Mouse (Mus musculus) intestine, embryonic 16.5 days (tissue): Measurements from ENCODE around the gene 2010111I01Rik. TPM values are rescaled to one million over a fixed set of nuclear protein-coding genes. Genes with fewer than 3 reads are reported as not detected.
A peak's percentile ranks its signal among the peaks of the same experiment; 100 is the strongest.

Experiments used
- ATAC-seq: fragments of 200-750 bp; cut with Nextera tagmentation; 2 replicates; pipeline ENCODE4 v1.8.0; 2017; ENCODE audit warnings: moderate TSS enrichment, moderate library complexity
- H3K27ac ChIP-seq: fragments of 300-500 bp; sonication (generic); 2 replicates; pipeline ENCODE4 v1.5.1; 2014; ENCODE audit warnings: mild to moderate bottlenecking, low read length
- H3K27me3 ChIP-seq: fragments of 300-500 bp; sonication (generic); replicated peaks from 2 replicates; pipeline ENCODE4 v1.6.1; 2014; ENCODE audit warnings: low read length, control low read depth, mixed read lengths; ENCODE audit not compliant: control insufficient read depth, insufficient read depth
- H3K36me3 ChIP-seq: fragments of 300-500 bp; sonication (generic); 2 replicates; pipeline ENCODE4 v1.6.1; 2014; ENCODE audit warnings: low read length, control low read depth; ENCODE audit not compliant: control insufficient read depth, insufficient read depth
- H3K4me1 ChIP-seq: fragments of 300-500 bp; sonication (generic); 2 replicates; pipeline ENCODE4 v1.6.1; 2014; ENCODE audit warnings: low read length, control low read depth, mixed read lengths; ENCODE audit not compliant: control insufficient read depth, insufficient read depth
- H3K4me2 ChIP-seq: fragments of 300-500 bp; sonication (generic); 2 replicates; pipeline ENCODE4 v1.6.1; 2014; ENCODE audit warnings: low read depth, low read length, control low read depth
- H3K4me3 ChIP-seq: fragments of 300-500 bp; sonication (generic); 2 replicates; pipeline ENCODE4 v1.5.1; 2014; ENCODE audit warnings: mild to moderate bottlenecking, low read length
- H3K9ac ChIP-seq: fragments of 300-500 bp; sonication (generic); 2 replicates; pipeline ENCODE4 v1.6.1; 2014; ENCODE audit warnings: low read depth, low read length
- H3K9me3 ChIP-seq: fragments of 300-500 bp; sonication (generic); 2 replicates; pipeline ENCODE4 v1.6.1; 2016; ENCODE audit warnings: low read length, control low read depth; ENCODE audit not compliant: control insufficient read depth
- WGBS: fragments of 180-500 bp; shearing (Covaris S2); extraction: QIAGEN DNeasy Blood & Tissue Kit; methylation state at CpG from one replicate; pipeline ENCODE4 v1.1.7; 2014; 5-methylcytosine and 5-hydroxymethylcytosine counted together
- polyA plus RNA-seq: library from polyadenylated mRNA; unstranded; fragments of >200 nt; fragmentation: Nextera tagmentation; extraction: Ambion mirVana; gene quantifications from 2 replicates; pipeline ENCODE4 v1.2.1, GENCODE M21; 2015

2010111I01Rik gene
- polyA plus RNA-seq, 1 experiment from 2014 or later: 98.7 TPM

DNA sequence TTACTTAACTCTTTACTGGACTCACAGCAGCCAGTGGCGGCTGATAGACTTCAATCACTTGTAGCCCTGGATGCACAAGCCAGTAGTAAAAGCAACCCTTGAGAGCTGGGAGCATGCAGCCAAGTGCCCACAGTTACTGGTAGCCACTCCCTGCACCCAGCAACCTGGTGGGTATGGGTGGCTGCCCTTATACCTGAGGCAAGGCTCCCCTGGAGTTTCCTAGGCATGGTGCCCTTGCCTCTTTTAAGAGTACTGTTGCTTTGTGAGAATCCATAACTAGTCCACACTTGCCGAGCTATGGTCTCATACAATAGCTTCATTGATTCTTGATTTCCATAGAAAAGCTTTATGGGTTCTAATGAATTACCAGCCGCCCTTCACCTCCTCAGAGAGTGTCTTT is 279.7 kb downstream of the 2010111I01Rik start:
- 0 out of 2 replicates have a peak overlapping the region, but pooled peaks have one; percentile 23 for H3K4me2 ChIP-seq
- H3K27me3 ChIP-seq: no peaks in the 10 kb centered on the region
- H3K4me3 ChIP-seq: 0 out of 2 replicates have a peak overlapping the region, but pooled peaks have one; percentile 13
- H3K4me1 ChIP-seq: peaks cover 38% of the 10 kb centered on the region
- H3K9ac ChIP-seq: peak overlapping the region; percentile 37; the same call in 1 of the 2 replicates
- H3K36me3 ChIP-seq: peaks cover 2% of the 10 kb centered on the region; the same call in 1 of the 2 replicates
- no peak for ATAC-seq
- WGBS: 81% methylated on average over 3 of the region's 3 CpGs
- no peak overlapping the region for H3K27ac ChIP-seq
- H3K9me3 ChIP-seq: no peaks in the 10 kb centered on the region

DNA sequence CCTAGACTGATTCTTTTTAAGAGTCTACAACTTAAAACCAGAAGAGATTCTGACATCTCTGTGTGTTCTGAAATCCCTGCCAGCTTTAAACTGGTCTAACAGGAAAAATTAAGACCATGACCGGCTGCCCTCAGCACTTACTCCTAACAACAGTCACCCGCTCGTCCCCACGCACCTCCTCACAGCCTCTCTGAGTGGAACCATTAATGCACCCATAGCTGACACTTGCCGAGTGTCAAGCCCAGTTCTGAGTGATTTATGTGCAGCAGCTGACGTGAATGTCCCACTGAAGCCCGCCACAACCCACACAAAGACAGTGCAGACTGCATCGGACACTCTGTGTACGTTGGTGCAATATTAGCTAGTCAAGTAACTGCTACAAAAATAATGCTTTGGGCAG is 280.5 kb downstream of the 2010111I01Rik start:
- no peak overlapping the region for H3K4me3 ChIP-seq
- peaks cover 44% of the 10 kb centered on the region for H3K4me1 ChIP-seq
- WGBS: 54% methylated on average over 9 of the region's 9 CpGs
- H3K27ac ChIP-seq: no peak overlapping the region
- H3K9me3 ChIP-seq: no peaks in the 10 kb centered on the region
- H3K9ac ChIP-seq: no peak overlapping the region
- no peaks in the 10 kb centered on the region for H3K27me3 ChIP-seq
- H3K4me2 ChIP-seq: no peak overlapping the region
- ATAC-seq: no peak
- H3K36me3 ChIP-seq: peaks cover 5% of the 10 kb centered on the region; the same call in 1 of the 2 replicates

DNA sequence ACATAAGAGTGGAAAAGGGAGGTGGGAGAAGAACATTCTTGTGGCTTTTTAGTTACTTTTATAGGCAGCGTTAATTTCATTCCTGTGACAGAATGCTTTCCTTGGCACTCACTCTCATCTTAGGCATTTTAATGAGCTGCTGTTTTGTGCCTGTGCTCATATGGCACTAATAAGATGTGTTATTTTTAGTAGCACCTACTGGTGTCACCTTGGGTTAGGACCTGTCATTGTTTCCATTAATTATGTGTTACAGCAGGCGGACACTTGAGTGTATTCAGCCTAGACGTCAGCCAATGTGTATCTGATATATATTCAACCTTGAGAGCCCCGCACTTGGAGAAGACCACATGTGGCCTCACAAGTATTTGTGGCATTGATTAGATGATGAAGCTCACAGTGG is 281.1 kb downstream of the 2010111I01Rik start:
- no peak for ATAC-seq
- peaks cover 5% of the 10 kb centered on the region; the same call in 1 of the 2 replicates for H3K36me3 ChIP-seq
- H3K4me3 ChIP-seq: no peak overlapping the region
- no peaks in the 10 kb centered on the region for H3K27me3 ChIP-seq
- H3K4me2 ChIP-seq: no peak overlapping the region
- no peak overlapping the region for H3K9ac ChIP-seq
- no peak overlapping the region for H3K27ac ChIP-seq
- H3K9me3 ChIP-seq: no peaks in the 10 kb centered on the region
- peaks cover 47% of the 10 kb centered on the region for H3K4me1 ChIP-seq
- WGBS: 64% methylated on average over 4 of the region's 4 CpGs

DNA sequence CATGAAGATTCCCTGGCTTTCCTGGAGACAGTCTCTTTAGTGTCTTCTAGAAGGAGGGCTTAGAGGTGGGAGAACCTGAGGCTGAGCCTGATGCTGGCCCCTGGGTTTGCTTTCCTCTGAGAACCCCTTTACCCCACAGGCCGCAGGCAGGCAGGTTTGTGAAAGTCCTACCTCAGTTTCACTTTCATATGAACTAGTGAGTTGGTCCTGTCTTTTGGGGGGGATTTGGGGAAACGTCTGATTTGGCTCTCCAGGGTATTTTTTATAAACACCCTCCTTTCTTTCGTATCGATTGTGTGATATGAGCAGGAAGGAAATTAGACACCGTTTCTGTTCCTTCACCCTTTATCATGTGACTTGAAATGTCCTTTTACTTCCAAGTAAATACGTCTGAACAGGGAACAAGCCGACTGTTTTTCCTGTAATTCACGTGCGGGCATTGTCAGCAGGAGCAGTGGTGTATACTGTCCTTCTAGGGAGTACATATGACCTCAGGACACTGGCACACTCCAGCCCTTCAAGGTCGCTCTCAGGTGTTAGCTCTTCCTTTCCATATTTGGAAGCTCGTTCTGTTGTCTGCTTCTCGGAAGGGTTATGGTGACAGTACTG is 281.7 kb downstream of the 2010111I01Rik start:
- Histone ChIP-seq H3K4me3 (no peak overlapping the region), H3K9me3 (no peaks in the 10 kb centered on the region), H3K4me2 (no peak overlapping the region), H3K9ac (0 out of 2 replicates have a peak overlapping the region, but pooled peaks have one; percentile 1), H3K4me1 (peaks cover 48% of the 10 kb centered on the region), H3K36me3 (peaks cover 5% of the 10 kb centered on the region; the same call in 1 of the 2 replicates), H3K27ac (no peak overlapping the region), H3K27me3 (no peaks in the 10 kb centered on the region)
- WGBS: 60% methylated on average over 12 of the region's 12 CpGs
- ATAC-seq: no peak

DNA sequence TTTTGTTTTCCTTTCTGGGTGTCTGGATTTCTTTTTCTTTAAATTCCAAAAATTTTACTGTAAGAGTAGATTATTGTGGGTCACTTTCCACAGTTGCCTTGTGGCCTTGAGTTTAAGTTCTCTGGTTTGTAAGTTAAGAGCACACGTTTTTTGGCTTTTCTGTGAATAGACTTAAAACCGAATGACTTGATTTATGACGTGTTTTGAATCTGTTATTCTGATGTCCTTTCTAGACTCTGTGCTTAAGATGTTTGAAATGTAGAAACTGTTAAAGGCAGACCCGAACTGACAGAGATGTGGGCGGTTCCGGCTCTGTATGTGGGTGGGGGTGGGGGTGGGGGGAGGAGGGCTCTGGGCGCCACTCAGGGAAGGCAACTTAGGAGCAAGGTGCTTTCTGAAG is 282.3 kb downstream of the 2010111I01Rik start:
- no peak overlapping the region for H3K4me3 ChIP-seq
- H3K9ac ChIP-seq: no peak overlapping the region
- peaks cover 48% of the 10 kb centered on the region for H3K4me1 ChIP-seq
- H3K9me3 ChIP-seq: no peaks in the 10 kb centered on the region
- 64% methylated on average over 7 of the region's 7 CpGs for WGBS
- no peak overlapping the region for H3K27ac ChIP-seq
- peaks cover 5% of the 10 kb centered on the region; the same call in 1 of the 2 replicates for H3K36me3 ChIP-seq
- no peak for ATAC-seq
- no peak overlapping the region for H3K4me2 ChIP-seq
- no peaks in the 10 kb centered on the region for H3K27me3 ChIP-seq

DNA sequence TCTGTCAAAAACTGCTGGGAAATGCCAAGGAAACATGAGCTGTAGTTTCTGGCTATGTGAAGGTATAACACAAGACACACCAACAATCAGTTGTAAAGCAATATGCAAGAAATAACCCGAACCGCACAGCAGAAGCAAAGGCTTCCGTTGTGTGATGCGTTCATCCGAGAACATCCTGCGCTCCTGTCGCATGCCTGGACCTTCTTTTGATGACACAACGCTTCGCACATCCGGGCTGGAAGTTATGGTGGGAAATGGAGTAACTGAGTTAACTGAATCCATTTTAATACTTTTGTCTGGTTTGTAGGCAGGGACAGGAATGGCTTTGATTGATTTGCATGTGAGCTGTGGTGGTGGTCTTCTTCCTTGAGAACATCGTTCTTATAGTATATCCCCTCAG is 282.9 kb downstream of the 2010111I01Rik start:
- Histone ChIP-seq H3K36me3 (peaks cover 5% of the 10 kb centered on the region; the same call in 1 of the 2 replicates), H3K27me3 (no peaks in the 10 kb centered on the region), H3K9me3 (no peaks in the 10 kb centered on the region), H3K27ac (no peak overlapping the region), H3K4me1 (peaks cover 44% of the 10 kb centered on the region), H3K4me3 (no peak overlapping the region), H3K4me2 (no peak overlapping the region), H3K9ac (no peak overlapping the region)
- no peak for ATAC-seq
- WGBS: 91% methylated on average over 11 of the region's 11 CpGs

DNA sequence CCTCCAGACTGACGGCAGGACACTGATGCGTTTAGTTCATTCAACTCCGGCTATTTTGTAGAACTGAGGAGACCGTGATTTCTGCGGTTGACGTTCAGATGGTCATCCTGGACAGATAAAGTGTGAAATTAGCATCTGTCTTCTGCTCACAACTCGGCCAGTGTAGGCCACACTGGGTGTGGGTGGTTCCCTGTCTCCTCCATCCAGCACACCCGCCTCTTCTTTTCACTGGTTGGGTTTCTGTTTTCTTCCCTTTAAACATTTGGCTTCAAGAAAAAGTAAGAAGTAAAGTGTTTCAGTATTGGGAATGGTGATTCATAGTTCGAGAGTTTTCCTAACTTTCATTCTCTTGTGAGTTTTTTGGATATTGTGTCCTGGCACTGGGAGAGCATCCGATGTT is 283.6 kb downstream of the 2010111I01Rik start:
- 86% methylated on average over 10 of the region's 10 CpGs for WGBS
- Histone ChIP-seq H3K27me3 (no peaks in the 10 kb centered on the region), H3K9me3 (no peaks in the 10 kb centered on the region), H3K4me2 (no peak overlapping the region), H3K27ac (no peak overlapping the region), H3K4me1 (peaks cover 44% of the 10 kb centered on the region), H3K36me3 (peaks cover 5% of the 10 kb centered on the region; the same call in 1 of the 2 replicates), H3K9ac (no peak overlapping the region), H3K4me3 (no peak overlapping the region)
- no peak for ATAC-seq

DNA sequence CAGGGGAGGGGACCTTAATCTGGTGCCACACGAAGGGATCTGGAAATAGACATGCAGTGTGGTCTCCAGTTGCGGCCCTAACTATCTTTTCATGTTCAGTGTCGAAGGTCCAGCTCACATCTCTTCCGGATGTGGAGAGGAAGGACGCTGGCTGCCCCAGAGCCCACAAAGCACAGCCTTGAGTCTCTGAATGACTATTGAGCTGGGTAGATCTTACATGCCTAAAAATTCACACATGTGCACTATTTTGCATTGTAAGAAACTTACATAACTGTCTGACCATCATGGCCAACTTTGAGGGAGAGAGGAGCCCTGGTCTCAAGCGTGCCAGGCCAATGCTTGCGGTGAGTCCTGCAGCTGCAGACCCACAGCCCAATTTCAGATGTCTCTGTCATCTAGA is 284.5 kb downstream of the 2010111I01Rik start:
- Histone ChIP-seq H3K27ac (peak overlapping the region; percentile 37), H3K9ac (no peak overlapping the region), H3K27me3 (no peaks in the 10 kb centered on the region), H3K9me3 (no peaks in the 10 kb centered on the region), H3K4me2 (no peak overlapping the region), H3K36me3 (peaks cover 5% of the 10 kb centered on the region; the same call in 1 of the 2 replicates), H3K4me3 (no peak overlapping the region), H3K4me1 (peaks cover 41% of the 10 kb centered on the region)
- 82% methylated on average over 7 of the region's 7 CpGs for WGBS
- no peak for ATAC-seq

DNA sequence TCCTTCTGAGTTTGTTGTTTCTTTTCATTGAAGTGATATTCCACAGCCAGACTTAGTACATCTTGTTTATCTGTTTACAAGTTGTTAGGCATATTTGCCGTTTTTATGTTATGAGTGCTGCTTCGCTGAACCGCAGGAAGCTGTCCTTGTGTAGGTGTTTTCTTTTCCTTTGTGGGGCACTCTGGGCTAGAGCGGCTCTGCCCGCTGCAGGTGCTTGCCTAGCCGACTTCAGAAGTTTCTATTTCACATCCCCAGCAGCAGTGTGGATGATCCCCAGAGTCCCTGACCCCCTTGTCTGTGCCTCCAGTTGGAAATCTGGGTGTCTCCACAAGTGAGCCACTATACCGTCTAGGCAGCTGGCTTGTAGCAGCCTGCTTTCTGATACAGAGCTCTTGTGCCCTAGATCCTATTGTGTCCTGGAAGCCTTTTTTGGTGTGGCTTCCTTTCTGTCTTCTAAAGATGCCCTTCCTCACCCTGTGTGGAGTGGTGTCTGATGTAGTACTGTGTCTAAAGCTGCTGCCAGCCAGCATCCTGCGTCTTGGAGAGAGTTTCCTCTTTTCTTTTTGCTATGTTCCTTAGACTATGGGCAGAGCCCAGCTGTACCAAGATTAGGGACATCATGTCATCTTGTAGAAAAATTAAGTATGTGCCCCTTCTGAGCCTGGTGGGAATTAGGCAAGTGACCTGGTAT is 285.2 kb downstream of the 2010111I01Rik start:
- no peak for ATAC-seq
- no peak overlapping the region; the same call in 1 of the 2 replicates for H3K27ac ChIP-seq
- peaks cover 41% of the 10 kb centered on the region for H3K4me1 ChIP-seq
- 0 out of 2 replicates have a peak, but pooled peaks cover 5% of the 10 kb centered on the region for H3K36me3 ChIP-seq
- no peaks in the 10 kb centered on the region for H3K27me3 ChIP-seq
- H3K4me2 ChIP-seq: no peak overlapping the region
- 0 out of 2 replicates have a peak overlapping the region, but pooled peaks have one; percentile 30 for H3K9ac ChIP-seq
- 65% methylated on average over 8 of the region's 8 CpGs for WGBS
- H3K9me3 ChIP-seq: no peaks in the 10 kb centered on the region
- no peak overlapping the region for H3K4me3 ChIP-seq
